Mouse (Mus musculus) embryonic facial prominence, embryonic 14.5 days (tissue): ENCODE measurements around the gene Ifna6. TPM values are rescaled to one million over a fixed set of nuclear protein-coding genes. Genes with fewer than 3 reads are reported as not detected.
"Not testable (repeated sequence)": the region's sequence is repeated elsewhere in the genome, so short reads cannot be mapped to it uniquely, and the experiment has no call there.

ENCODE experiments used
- ATAC-seq: fragments of 200-750 bp; cut with Nextera tagmentation; 2 replicates; pipeline ENCODE4 v1.8.0; 2017; ENCODE audit warnings: low read depth, moderate number of reproducible peaks, moderate TSS enrichment
- DNase-seq: peaks from one replicate; pipeline ENCODE4 v3.0.0-alpha.2; 2015; ENCODE audit warnings: low spot score
- H3K27ac ChIP-seq: fragments of 300-500 bp; sonication (generic); replicated peaks from 2 replicates; pipeline ENCODE4 v1.5.1; 2014; ENCODE audit warnings: low read depth, mild to moderate bottlenecking, low read length, moderate library complexity
- H3K27me3 ChIP-seq: fragments of 300-500 bp; sonication (generic); replicated peaks from 2 replicates; pipeline ENCODE4 v1.6.1; 2014; ENCODE audit warnings: low read length; ENCODE audit not compliant: control insufficient read depth, insufficient read depth
- H3K36me3 ChIP-seq: fragments of 300-500 bp; sonication (generic); 2 replicates; pipeline ENCODE4 v1.6.1; 2014; ENCODE audit warnings: low read length, mixed read lengths; ENCODE audit not compliant: control insufficient read depth, insufficient read depth
- H3K4me1 ChIP-seq: fragments of 300-500 bp; sonication (generic); 2 replicates; pipeline ENCODE4 v1.6.1; 2014; ENCODE audit warnings: antibody characterized with exemption, low read length; ENCODE audit not compliant: control insufficient read depth, insufficient read depth
- H3K4me2 ChIP-seq: fragments of 300-500 bp; sonication (generic); 2 replicates; pipeline ENCODE4 v1.6.1; 2014; ENCODE audit warnings: low read depth, mild to moderate bottlenecking, low read length, moderate library complexity, mixed read lengths
- H3K4me3 ChIP-seq: fragments of 300-500 bp; sonication (generic); 2 replicates; pipeline ENCODE4 v1.5.1; 2014; ENCODE audit warnings: low read depth, mild to moderate bottlenecking, low read length
- H3K9ac ChIP-seq: fragments of 300-500 bp; sonication (generic); 2 replicates; pipeline ENCODE4 v1.6.1; 2014; ENCODE audit warnings: low read depth, mild to moderate bottlenecking, low read length, moderate library complexity, mixed read lengths
- H3K9me3 ChIP-seq: fragments of 300-500 bp; sonication (generic); 2 replicates; pipeline ENCODE4 v1.6.1; 2016; ENCODE audit warnings: low read length; ENCODE audit not compliant: control insufficient read depth
- WGBS: fragments of 180-500 bp; shearing (Covaris S2); extraction: QIAGEN DNeasy Blood & Tissue Kit; methylation state at CpG from one replicate; pipeline ENCODE4 v1.1.7; 2014; 5-methylcytosine and 5-hydroxymethylcytosine counted together
- polyA plus RNA-seq: library from polyadenylated mRNA; unstranded; fragments of >200 nt; fragmentation: Nextera tagmentation; extraction: Ambion mirVana; gene quantifications from 2 replicates; pipeline ENCODE4 v1.2.1, GENCODE M21; 2014

Ifna6 gene
- polyA plus RNA-seq, 1 experiment from 2014 or later = not detected

GRCm38 (mm10) chr4:88793936-88794675 is 33.1 kb upstream of the Ifna6 start, which contains the start of gene Gm13275:
Gene Gm13275 (plus strand): TSS chr4:88794487.
- WGBS = no CpG with 5 or more reads among the region's 52 CpGs

GRCm38 (mm10) chr4:88797097-88797496 is 30.1 kb upstream of the Ifna6 start, which contains the start of gene Gm13279:
Gene Gm13279 (plus strand): TSS chr4:88797397.
- not testable (repeated sequence) for H3K27ac ChIP-seq, H3K4me3 ChIP-seq, H3K27me3 ChIP-seq, H3K36me3 ChIP-seq, DNase-seq, H3K4me1 ChIP-seq, H3K9me3 ChIP-seq, ATAC-seq, H3K9ac ChIP-seq, H3K4me2 ChIP-seq
- WGBS = no CpG with 5 or more reads among the region's 28 CpGs

More at GRCm38 (mm10) chr4:88793936-88794675, 33.1 kb upstream of the Ifna6 start, which contains the start of gene Gm13275:
- ATAC-seq, H3K27ac ChIP-seq, H3K9ac ChIP-seq, H3K4me1 ChIP-seq, H3K9me3 ChIP-seq, DNase-seq, H3K27me3 ChIP-seq, H3K4me3 ChIP-seq, H3K36me3 ChIP-seq, H3K4me2 ChIP-seq: not testable (repeated sequence)

GRCm38 (mm10) chr4:88799365-88799764 is 27.9 kb upstream of the Ifna6 start, which contains the start of gene Gm13285:
Gene Gm13285 (plus strand): TSS chr4:88799665.
- H3K4me1 ChIP-seq, DNase-seq, H3K9me3 ChIP-seq, H3K4me2 ChIP-seq, H3K36me3 ChIP-seq, H3K9ac ChIP-seq, H3K27ac ChIP-seq, ATAC-seq, H3K27me3 ChIP-seq, H3K4me3 ChIP-seq: not testable (repeated sequence)
- 0% methylated on average over 2 of the region's 7 CpGs for WGBS

- no CpG with 5 or more reads among the region's 29 CpGs for WGBS
- H3K36me3 ChIP-seq, H3K9ac ChIP-seq, DNase-seq, H3K4me1 ChIP-seq, H3K27ac ChIP-seq, H3K9me3 ChIP-seq, H3K4me3 ChIP-seq, H3K27me3 ChIP-seq, H3K4me2 ChIP-seq, ATAC-seq: not testable (repeated sequence)
Observed at GRCm38 (mm10) chr4:88802954-88803353, 24.3 kb upstream of the Ifna6 start, which contains the start of gene Gm13287. Gene Gm13287 (plus strand): TSS chr4:88803254.

GRCm38 (mm10) chr4:88805231-88805630 is 22.0 kb upstream of the Ifna6 start, which contains the start of gene Gm13288:
Gene Gm13288 (plus strand): TSS chr4:88805531.
- H3K36me3 ChIP-seq, H3K9ac ChIP-seq, DNase-seq, ATAC-seq, H3K27ac ChIP-seq, H3K9me3 ChIP-seq, H3K27me3 ChIP-seq, H3K4me1 ChIP-seq: not testable (repeated sequence)
- no CpG with 5 or more reads among the region's 8 CpGs for WGBS
- H3K4me2 ChIP-seq = peak within 1 kb of the TSS; percentile 32; the same call in 1 of the 2 replicates
- H3K4me3 ChIP-seq = peak within 1 kb of the TSS; percentile 20; the same call in 1 of the 2 replicates

GRCm38 (mm10) chr4:88805761-88806160 is 21.5 kb upstream of the Ifna6 start:
- Histone ChIP-seq H3K4me3 (peak overlapping the region; percentile 20; the same call in 1 of the 2 replicates), H3K4me2 (peak overlapping the region; percentile 32; the same call in 1 of the 2 replicates)
- H3K9ac ChIP-seq, H3K4me1 ChIP-seq, DNase-seq, H3K9me3 ChIP-seq, ATAC-seq, H3K27me3 ChIP-seq, H3K36me3 ChIP-seq, H3K27ac ChIP-seq: not testable (repeated sequence)
- no CpG with 5 or more reads among the region's 34 CpGs for whole genome bisulfite sequencing

GRCm38 (mm10) chr4:88815928-88816327 is 11.3 kb upstream of the Ifna6 start, which contains the start of gene Ifna7:
Gene Ifna7 (plus strand): TSS chr4:88816228.
- 59% methylated on average over 3 of the region's 3 CpGs for whole genome bisulfite sequencing
- Histone ChIP-seq H3K9me3 (no peaks in the 10 kb centered on the region), H3K4me3 (no peak within 1 kb of the TSS), H3K27ac (no peak within 1 kb of the TSS), H3K36me3 (no peaks in the 10 kb centered on the region), H3K4me1 (no peaks in the 10 kb centered on the region), H3K27me3 (no peaks in the 10 kb centered on the region), H3K9ac (no peak within 1 kb of the TSS), H3K4me2 (no peak within 1 kb of the TSS)
- ATAC-seq (no peak), DNase-seq (no peak)

- WGBS = 71% methylated on average over 1 of the region's 1 CpGs
- H3K36me3 ChIP-seq = no peaks in the 10 kb centered on the region
- DNase-seq = no peak
- H3K9ac ChIP-seq = no peak within 1 kb of the TSS
- H3K4me1 ChIP-seq = no peaks in the 10 kb centered on the region
- no peaks in the 10 kb centered on the region for H3K9me3 ChIP-seq
- no peak within 1 kb of the TSS for H3K4me2 ChIP-seq
- no peaks in the 10 kb centered on the region for H3K27me3 ChIP-seq
- H3K27ac ChIP-seq = no peak within 1 kb of the TSS
- no peak for ATAC-seq
- no peak within 1 kb of the TSS for H3K4me3 ChIP-seq
Observed at GRCm38 (mm10) chr4:88819659-88820058, 7.6 kb upstream of the Ifna6 start, which contains the start of gene Ifna11. Gene Ifna11 (plus strand): TSS chr4:88819959.
